Mouse (Mus musculus) left cerebral cortex, postnatal 25 days (tissue): ENCODE data around the gene Rxfp1. TPM values are rescaled to one million over a fixed set of nuclear protein-coding genes. Genes with fewer than 3 reads are reported as not detected.
A peak's percentile ranks its signal among the peaks of the same experiment; 100 is the strongest.

Experiments
- DNase-seq, 2 experiments: peaks; one replicate each; pipeline ENCODE4 v3.0.0; 2022; ENCODE audit warnings: low spot score in 2 of 2, mixed read lengths in 1 of 2
- intact Hi-C: fragments of 180-260 bp; cut with DNase I; formaldehyde crosslinking; loops from one replicate; pipeline ENCODE4 v1.15.1; 2025
- total RNA-seq, 2 experiments: library from RNA; stranded (reverse); gene quantifications; 2 replicates each; pipeline ENCODE4 v1.2.3; 2021

Gene Rxfp1
- total RNA-seq, 2 experiments from 2014 or later: 12.2 to 17.0 TPM

DNA sequence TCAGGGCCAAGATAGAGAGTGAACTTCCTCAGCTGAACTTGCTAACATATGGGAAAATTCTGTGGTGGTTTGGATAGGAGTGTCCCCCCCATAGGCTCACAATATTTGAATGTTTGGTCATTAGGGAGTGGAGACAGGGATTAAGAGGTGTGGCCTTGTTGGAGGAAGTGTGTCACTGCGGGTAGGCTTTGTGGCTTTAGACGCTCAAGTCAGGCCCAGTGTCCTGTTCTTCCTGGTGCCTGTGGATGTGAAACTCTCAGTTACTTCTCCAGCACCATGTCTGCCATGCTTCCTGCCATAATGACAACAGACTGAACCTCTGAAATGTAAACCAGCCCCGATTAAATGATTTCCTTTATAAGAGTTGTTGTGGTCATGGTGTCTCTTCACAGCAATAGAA lies 61.3 kb downstream of the Rxfp1 start:
- intact Hi-C loops: loop anchor here (10.0 kb wide), 1 partner anchor 68 kb away; no protein-coding TSS in a partner anchor
- no peak for DNase-seq

DNA sequence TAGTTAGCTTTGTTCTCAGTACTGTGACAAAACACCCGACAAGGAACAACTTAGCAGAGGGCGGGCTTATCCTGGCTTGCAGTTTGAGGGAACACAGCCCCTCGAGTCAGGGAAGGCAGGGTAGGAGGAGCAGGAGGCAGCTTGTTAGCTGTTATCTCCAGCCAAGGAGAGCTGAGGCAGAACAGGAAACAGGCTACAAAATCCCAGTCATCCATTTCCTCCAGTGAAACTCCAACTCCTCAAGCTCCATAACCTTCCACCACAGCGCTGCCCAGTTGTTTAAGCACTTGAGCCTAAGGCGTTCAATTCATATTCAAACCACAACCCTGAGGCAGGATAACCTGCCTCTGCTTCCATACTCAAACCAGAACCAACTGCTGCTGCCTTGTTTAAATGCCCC lies 63.0 kb downstream of the Rxfp1 start:
- intact Hi-C loops: loop anchor here (10.0 kb wide), 1 partner anchor 70 kb away; no protein-coding TSS in a partner anchor
- DNase-seq: no peak

DNA sequence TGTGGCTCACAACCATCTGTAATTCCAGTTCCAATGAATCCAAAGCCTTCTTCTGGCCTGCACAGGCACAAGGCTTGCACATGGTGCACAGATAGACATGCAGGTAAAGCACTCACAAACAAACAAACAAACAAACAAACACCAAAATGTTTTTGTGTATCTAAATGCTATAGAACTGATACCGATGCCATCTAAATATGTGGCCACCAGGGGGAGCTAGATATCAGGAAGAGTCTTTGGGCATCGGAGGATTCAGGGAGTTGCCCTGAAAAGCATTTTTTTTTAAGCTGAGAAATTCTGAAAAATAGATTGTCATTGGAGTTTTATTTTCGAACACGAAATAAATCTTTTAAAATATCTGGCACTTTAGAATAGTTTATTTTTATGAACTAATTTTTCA lies 64.6 kb downstream of the Rxfp1 start:
- intact Hi-C loops: loop anchor here (1.0 to 10.0 kb wide), 2 partner anchors 72 to 136 kb away; no protein-coding TSS in a partner anchor
- DNase-seq: peak; percentile 76 to 77

DNA sequence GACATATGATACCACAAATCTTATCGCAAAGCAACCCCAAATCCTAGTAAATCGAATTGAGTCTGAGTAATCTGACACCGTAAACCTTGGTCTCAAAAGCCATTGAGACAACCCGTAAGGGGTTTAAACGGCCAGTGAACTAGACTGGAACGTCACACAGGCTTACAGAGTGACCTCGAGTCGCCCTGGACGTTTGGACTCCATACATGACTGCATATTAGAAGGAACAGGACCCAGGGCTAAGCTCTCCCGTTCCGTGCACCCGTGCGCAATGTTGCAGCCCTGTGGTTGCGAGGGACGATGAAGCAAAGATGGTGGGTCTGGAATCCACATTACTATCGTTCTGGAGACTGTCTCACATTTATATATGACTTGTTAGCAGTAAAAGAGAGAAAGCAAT lies 65.5 kb downstream of the Rxfp1 start:
- no peak for DNase-seq
- intact Hi-C loops: loop anchor here (10.0 kb wide), 1 partner anchor 73 kb away; no protein-coding TSS in a partner anchor

DNA sequence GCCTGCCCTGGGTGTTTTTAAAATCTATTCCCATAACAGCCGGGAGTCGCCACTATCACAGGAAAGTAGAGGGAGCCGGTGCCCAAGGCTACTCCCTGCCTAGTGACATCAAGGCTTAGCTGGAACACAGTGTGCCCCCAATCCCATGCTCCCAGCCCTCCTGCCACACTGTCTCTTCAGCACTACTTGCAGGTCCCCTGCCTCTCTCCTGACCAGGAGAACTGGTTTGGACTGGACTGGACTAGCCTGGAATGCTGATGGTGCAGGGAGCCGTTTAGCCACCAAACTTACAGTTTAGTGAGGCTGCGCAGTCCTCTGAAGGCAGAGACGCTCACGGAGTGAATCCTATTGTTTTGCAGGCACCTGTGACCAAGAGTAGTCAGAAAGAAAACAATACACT lies 67.1 kb downstream of the Rxfp1 start:
- DNase-seq: no peak
- intact Hi-C loops: loop anchor here (10.0 kb wide), 1 partner anchor 74 kb away; no protein-coding TSS in a partner anchor

DNA sequence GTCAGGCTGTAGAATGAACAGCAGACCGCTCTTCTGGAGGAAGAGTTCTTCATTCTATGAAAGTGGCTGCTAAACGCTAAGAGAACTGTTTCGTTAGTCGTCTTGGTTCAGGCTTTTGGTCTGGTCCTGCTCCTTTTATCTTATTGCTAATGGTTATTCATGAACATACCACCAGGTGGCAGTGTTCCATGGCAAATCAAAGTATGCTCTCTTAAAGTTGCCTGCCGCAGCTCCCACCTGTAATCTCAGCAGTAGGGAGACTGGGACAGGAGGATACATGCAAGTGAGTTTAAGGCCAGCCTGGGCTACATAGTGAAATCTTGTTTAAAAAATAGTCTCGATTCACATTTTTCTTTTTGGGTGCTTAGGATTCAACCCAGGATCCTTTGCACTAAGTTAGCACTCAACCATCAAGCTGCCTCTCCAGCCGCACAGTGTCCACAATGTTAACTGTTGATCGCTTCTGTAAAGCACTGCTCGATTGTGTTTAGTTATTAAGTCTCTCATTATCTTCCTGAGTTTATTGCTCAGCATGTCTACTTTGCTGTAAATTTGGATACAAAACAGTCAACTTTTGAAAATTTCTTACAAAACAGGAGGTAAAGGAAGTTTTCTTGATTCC lies 72.8 kb downstream of the Rxfp1 start:
- DNase-seq: peak; percentile 67 to 75
- intact Hi-C loops: loop anchor here (2.0 kb wide), 1 partner anchor 144 kb away; no protein-coding TSS in a partner anchor

- no peak for DNase-seq
- intact Hi-C loops: no loop called here
These were observed 81.0 kb downstream of the Rxfp1 start for GRCm38 (mm10) chr3:79656682-79657081.

- intact Hi-C loops: no loop called here
- DNase-seq: no peak
These were observed 85.6 kb downstream of the Rxfp1 start for GRCm38 (mm10) chr3:79652129-79652528.

DNA sequence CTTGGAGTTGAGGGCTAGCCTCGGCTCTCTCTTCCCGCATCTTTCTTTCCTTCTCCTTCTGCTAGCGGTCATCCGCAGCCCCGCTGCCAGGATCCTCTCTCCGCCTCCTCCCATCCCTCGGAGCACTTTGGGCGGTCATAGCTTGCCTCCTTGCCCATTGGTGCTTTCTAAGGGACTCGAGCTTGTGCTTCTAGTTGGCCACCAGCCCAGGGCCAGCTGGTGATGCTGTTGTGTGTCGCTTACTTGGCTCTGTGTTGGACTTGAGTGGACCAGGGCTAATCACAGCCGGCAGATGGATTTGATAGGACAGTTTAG lies 108.3 kb downstream of the Rxfp1 start, which contains the start of gene Etfdh:
Gene Etfdh (minus strand): TSS at position 85 of the 315 bp plus-strand sequence.
- peak; percentile 44 to 61 for DNase-seq
- intact Hi-C loops: no loop called here

- intact Hi-C loops: no loop called here
- DNase-seq: peak; percentile 96 to 100
These were observed 108.9 kb downstream of the Rxfp1 start, which contains the start of gene 4930579G24Rik for GRCm38 (mm10) chr3:79628561-79629415. Gene 4930579G24Rik (plus strand): TSS chr3:79629079.

DNA sequence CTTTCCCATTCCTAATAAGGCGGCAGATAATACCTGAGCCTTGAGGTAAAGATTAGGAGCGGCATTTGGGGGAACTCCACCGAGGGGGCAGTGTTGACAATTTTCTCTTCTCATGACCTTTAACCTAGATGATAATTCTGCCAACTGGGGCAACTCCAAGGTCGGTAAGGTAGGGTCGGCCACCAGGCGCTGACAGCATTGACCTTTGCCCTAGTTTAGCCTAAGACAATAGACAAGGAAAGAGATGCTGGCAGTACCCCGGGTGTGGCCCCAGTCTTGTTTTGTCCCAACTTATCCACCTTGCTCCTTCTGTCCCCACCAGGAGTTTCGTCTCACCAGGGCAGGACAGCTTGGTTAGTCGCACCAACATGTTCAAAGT lies 109.5 kb downstream of the Rxfp1 start:
- DNase-seq: no peak
- intact Hi-C loops: no loop called here

GRCm38 (mm10) chr3:79627484-79628181 lies 110.0 kb downstream of the Rxfp1 start:
- no peak for DNase-seq

DNA sequence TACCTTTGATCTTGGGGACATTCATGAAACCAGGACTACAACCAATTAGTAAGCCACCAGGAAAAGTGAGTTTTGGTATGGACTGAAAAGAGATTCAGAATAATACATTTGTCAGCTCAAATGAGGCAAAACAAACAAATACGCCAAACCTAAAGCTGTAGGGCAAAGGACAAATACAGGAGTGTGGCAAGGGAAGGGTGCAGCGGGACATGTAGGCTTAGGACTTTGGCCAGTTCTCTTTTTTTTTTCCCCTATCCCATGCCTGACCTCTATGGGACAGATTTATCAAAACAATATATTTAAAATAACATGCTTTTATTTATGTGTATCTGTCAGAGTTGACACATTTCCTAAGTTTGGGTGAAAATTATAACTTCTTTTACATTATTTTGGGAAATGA lies 127.8 kb downstream of the Rxfp1 start:
- intact Hi-C loops: no loop called here
- DNase-seq: no peak

More at GRCm38 (mm10) chr3:79627484-79628181, 110.0 kb downstream of the Rxfp1 start:
- intact Hi-C loops: no loop called here

DNA sequence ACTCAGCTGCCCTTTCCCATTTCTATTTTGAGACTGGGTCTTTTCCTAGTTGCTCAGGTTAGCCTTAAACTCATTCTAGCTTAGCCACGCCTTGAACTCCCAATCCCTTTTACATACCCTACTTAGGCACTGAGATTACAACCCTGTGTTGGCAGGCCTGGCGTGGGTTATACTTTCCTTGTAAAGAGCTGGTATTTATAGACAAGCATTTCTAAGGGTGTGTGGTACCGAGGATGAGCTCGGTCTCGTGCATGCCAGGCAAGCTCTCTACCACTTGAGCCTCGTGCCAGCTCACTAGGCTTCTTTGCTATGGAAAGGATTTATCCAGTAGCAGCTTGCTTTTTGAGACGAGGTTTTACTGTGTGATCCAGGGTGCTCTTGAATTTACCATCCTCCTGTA lies 142.2 kb downstream of the Rxfp1 start:
- peak in 1 of 2 experiments; percentile 9 for DNase-seq
- intact Hi-C loops: no loop called here

DNA sequence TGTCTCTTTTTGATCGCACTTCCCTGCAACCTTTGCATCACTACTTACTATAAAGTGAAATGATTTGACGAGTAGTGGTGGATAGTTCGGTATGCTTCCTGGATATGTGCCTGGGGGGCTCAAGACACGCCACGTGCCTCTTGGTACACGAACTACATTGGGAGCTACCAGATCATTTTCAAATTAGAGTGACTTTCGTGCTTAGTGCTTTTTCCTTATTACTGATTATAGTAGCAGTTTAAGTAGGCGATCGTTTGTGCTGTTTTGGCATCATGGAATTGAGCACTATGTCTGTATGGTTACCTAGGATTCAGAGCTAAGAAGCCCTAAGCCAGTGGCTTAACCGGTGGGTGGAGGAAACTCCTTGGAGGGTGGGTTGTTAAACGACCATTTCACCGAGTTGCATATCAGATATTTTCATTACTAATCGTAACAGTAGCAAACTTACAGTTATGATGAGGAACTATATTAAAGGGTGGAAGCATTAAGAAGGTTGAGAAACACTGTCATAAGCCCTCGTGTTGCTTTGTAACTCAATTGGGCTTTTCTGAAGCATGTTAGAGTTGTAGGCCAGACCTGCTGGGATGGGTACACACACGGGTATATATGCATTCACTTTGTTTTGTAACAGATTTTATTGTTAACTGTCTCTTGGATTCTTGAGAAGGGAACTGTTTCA lies 145.7 kb downstream of the Rxfp1 start:
- DNase-seq: no peak
- intact Hi-C loops: no loop called here

Other genes starting within 250 kb of the Rxfp1 start
- 10 to 100 TPM; 15.9 to 19.8 TPM for gene Fnip2, start 170.1 kb downstream of the Rxfp1 start, total RNA-seq
- 10 to 100 TPM; 66.5 to 72.3 TPM for gene Ppid, start 146.5 kb downstream of the Rxfp1 start, total RNA-seq
- gene 4930579G24Rik, start 108.8 kb downstream of the Rxfp1 start, total RNA-seq: 1 to 10 TPM; 1.4 TPM
- 10 to 100 TPM; 23.2 to 24.0 TPM for gene Etfdh, start 108.4 kb downstream of the Rxfp1 start, total RNA-seq
- gene Tmem144, start 114.9 kb upstream of the Rxfp1 start, total RNA-seq: 10 to 100 TPM; 10.5 to 10.8 TPM
- gene Fam198b, start 146.7 kb upstream of the Rxfp1 start, total RNA-seq: 10 to 100 TPM in 1 of 2 experiments, 1 to 10 TPM in 1; 8.8 to 10.4 TPM